Mouse (Mus musculus) kidney, embryonic 14.5 days (tissue): ENCODE results near the gene Gm2244. TPM values are rescaled to one million over a fixed set of nuclear protein-coding genes. Genes with fewer than 3 reads are reported as not detected.
"Not testable (repeated sequence)": the region's sequence is repeated elsewhere in the genome, so short reads cannot be mapped to it uniquely, and the experiment has no call there.

Source experiments
- ATAC-seq: fragments of 200-750 bp; cut with Nextera tagmentation; 2 replicates; pipeline ENCODE4 v1.8.0; 2017; ENCODE audit warnings: moderate number of reproducible peaks, mild to moderate bottlenecking, moderate TSS enrichment, moderate library complexity; ENCODE audit not compliant: low FRiP score, low TSS enrichment
- H3K27ac ChIP-seq: fragments of 300-500 bp; sonication (generic); 2 replicates; pipeline ENCODE4 v1.5.1; 2014; ENCODE audit warnings: low read depth, mild to moderate bottlenecking, low read length, moderate library complexity, mixed read lengths
- H3K27me3 ChIP-seq: fragments of 300-500 bp; sonication (generic); 2 replicates; pipeline ENCODE4 v1.6.1; 2014; ENCODE audit warnings: mild to moderate bottlenecking, low read length; ENCODE audit not compliant: control insufficient read depth, insufficient read depth
- H3K36me3 ChIP-seq: fragments of 300-500 bp; sonication (generic); 2 replicates; pipeline ENCODE4 v1.6.1; 2014; ENCODE audit warnings: low read length, mixed read lengths; ENCODE audit not compliant: control insufficient read depth, insufficient read depth
- H3K4me1 ChIP-seq: fragments of 300-500 bp; sonication (generic); 2 replicates; pipeline ENCODE4 v1.6.1; 2014; ENCODE audit warnings: low read length, mixed read lengths; ENCODE audit not compliant: control insufficient read depth, insufficient read depth
- H3K4me2 ChIP-seq: fragments of 300-500 bp; sonication (generic); replicated peaks from 2 replicates; pipeline ENCODE4 v1.6.1; 2014; ENCODE audit warnings: low read depth, mild to moderate bottlenecking, low read length
- H3K4me3 ChIP-seq: fragments of 300-500 bp; sonication (generic); 2 replicates; pipeline ENCODE4 v1.5.1; 2014; ENCODE audit warnings: mild to moderate bottlenecking, low read length
- H3K9ac ChIP-seq: fragments of 300-500 bp; sonication (generic); 2 replicates; pipeline ENCODE4 v1.6.1; 2014; ENCODE audit warnings: low read depth, mild to moderate bottlenecking, low read length, moderate library complexity
- H3K9me3 ChIP-seq: fragments of 300-500 bp; sonication (generic); 2 replicates; pipeline ENCODE4 v1.6.1; 2016; ENCODE audit warnings: low read length; ENCODE audit not compliant: control insufficient read depth
- WGBS: fragments of 180-500 bp; shearing (Covaris S2); extraction: QIAGEN DNeasy Blood & Tissue Kit; methylation state at CpG from one replicate; pipeline ENCODE4 v1.1.7; 2014; 5-methylcytosine and 5-hydroxymethylcytosine counted together
- polyA plus RNA-seq: library from polyadenylated mRNA; unstranded; fragments of >200 nt; fragmentation: Nextera tagmentation; extraction: Ambion mirVana; gene quantifications from 2 replicates; pipeline ENCODE4 v1.2.1, GENCODE M21; 2014

Gene Gm2244
- polyA plus RNA-seq = 0.16 TPM in 1 of 2 replicates, not detected in the other

- not testable (repeated sequence) for H3K36me3 ChIP-seq, H3K4me2 ChIP-seq, H3K27ac ChIP-seq, H3K4me1 ChIP-seq, H3K4me3 ChIP-seq, H3K27me3 ChIP-seq, ATAC-seq, H3K9ac ChIP-seq, H3K9me3 ChIP-seq
- WGBS = 83% methylated on average over 1 of the region's 3 CpGs
These were observed at the start of gene Gm2244 for GRCm38 (mm10) chr14:19549863-19550262. Gm2244 (minus strand) TSS chr14:19549963.

- not testable (repeated sequence) for H3K36me3 ChIP-seq, ATAC-seq, H3K9me3 ChIP-seq, H3K27ac ChIP-seq, H3K4me1 ChIP-seq, H3K27me3 ChIP-seq
- Histone ChIP-seq H3K9ac (peak within 1 kb of the TSS; percentile 44; the same call in 1 of the 2 replicates), H3K4me2 (peak within 1 kb of the TSS; percentile 27; the same call in 1 of the 2 replicates), H3K4me3 (peak within 1 kb of the TSS; percentile 35)
- 0% methylated on average over 12 of the region's 62 CpGs for WGBS
These were observed 35.3 kb upstream of the Gm2244 start, which contains the start of gene Gm2237 for GRCm38 (mm10) chr14:19584804-19585667. Gm2237 (minus strand) TSS chr14:19585135.

Other genes with a start within 250 kb of the Gm2244 start
- 0.73 TPM in 1 of 2 replicates, not detected in the other for gene Gm21738, start 131.0 kb downstream of the Gm2244 start, polyA plus RNA-seq
- gene Gm2237, start 35.2 kb upstream of the Gm2244 start, polyA plus RNA-seq = 2.9 and 3.2 TPM in 2 replicates
- not detected in 2 replicates for gene Gm5458, start 52.6 kb upstream of the Gm2244 start, polyA plus RNA-seq
- gene Nid2, start 201.3 kb upstream of the Gm2244 start, polyA plus RNA-seq = 74.3 and 95.7 TPM in 2 replicates